Mouse (Mus musculus): ENCODE data around the gene Rex2.
"Not testable (repeated sequence)": the region's sequence is repeated elsewhere in the genome, so short reads cannot be mapped to it uniquely, and the experiment has no call there.

Gene Rex2

DNA sequence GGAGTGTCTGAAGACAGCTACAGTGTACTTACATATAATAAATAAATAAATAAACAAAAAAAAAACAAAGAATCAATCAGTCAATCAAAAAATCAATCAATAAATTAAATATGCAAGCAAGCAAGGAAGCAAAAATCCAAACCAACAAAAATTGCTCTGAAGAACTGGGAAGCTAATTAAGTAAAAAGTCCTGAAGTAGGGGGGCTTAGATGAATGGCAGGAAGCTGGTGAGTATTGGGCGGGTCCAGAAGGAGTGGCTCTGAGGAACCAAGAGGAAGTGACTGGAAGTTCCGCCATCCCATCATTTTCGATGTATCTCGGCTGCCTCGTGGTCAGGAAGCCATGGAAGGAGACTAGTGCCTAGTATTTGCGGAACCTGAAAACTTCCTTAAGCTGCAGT is at the start of gene Rex2:
Rex2 (plus strand) TSS at position 301 of the 400 bp plus-strand sequence.
- DNase-seq (ENCODE audit: low spot score in 2 of 2), result not testable (repeated sequence)

DNA sequence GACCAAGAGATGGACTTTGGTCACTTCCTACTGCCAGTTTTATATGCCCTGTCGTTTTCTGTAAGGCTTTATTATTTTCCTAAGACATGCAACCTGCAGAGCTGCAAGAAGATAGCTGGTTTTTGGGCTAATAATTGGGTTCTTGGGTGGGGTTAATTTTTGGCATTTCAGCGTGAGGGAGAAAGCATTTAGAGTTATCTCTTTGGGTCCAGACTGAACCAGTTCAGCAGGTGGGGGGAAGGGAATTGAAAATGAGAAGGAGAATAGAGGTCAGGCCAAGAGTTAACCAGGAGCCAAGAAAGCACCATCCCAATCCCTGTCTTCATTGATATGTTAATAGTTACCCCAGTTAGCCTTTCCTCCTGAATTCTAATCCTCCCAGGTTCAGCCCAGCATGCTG is 45.1 kb upstream of the Rex2 start:
- not testable (repeated sequence) for DNase-seq (ENCODE audit: low spot score in 2 of 2)

GRCm38 (mm10) chr4:147018400-147018799 is 3.2 kb upstream of the Rex2 start:
- DNase-seq (ENCODE audit: low spot score in 2 of 2), result not testable (repeated sequence)

DNA sequence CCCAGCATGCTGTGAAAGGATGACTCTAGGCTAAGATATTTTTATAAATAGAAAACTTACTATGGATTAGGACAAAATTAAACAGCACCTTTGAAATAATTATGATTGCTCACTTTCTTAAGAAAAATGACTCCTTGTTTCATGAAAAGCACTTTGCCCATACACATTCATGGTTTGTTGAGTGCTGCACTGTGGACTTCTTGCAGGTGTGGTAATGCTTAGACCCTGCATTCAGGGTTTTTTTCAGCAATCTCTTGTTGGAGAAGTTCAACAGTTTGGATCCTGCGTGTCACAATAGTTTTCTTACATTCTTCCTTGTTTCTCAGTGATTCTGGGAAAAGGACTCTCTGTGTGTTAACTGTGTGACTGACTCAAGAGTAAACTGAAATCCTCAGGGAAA is 4.7 kb downstream of the Rex2 start:
- not testable (repeated sequence) for DNase-seq (ENCODE audit: low spot score in 2 of 2)

DNA sequence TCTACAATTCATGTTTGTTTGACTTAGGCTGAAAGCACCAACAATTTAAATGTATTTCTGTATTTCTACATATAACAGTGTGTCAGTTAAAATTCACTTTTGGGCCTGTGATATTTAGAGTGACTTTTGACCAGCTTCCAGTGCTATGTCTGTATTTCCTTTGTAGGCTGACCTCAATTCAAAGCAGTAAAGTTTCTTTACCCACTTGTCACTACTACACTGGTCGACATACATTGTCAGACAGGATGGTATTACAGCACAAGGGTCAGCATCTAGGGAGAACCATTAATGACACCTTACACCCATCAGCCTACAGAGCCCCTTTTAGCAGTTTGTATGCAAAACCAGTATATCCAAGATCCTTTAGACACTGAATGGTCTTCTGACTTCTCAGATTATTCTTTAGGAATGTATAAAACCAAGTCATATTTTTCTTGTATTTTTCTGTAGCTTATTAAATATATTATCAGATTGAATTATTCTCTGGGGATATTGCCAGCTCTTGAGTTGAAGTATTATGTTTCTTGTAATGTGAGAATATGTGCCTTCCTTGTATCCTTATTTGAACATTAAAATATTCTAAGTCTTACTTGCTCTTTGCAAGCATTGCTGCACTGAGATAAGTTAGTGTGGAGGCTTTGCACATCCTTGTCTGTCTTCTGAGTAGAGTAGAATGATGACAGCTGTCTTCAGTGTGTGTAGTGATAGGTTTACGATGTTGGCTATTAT is 9.8 kb downstream of the Rex2 start:
- not testable (repeated sequence) for DNase-seq (ENCODE audit: low spot score in 2 of 2)

DNA sequence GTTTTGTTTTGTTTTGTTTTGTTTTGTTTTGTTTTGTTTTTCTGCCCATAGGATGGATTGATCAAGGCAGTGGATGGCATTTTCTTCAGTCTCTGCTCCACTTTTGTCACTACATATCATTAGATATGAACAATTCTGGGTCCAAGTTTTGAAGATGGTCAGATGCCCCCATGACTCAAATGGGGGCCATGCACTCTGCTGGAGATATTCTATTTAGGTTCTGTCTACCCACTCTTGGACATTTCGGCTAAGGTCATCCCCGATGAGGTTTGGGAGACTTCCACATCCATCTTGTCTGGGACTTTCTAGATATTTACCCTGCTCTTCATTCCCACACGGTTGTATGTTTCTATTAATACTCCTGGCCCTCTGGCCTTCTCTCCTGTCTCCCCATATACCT is 42.1 kb downstream of the Rex2 start:
- not testable (repeated sequence) for DNase-seq (ENCODE audit: low spot score in 2 of 2)

- DNase-seq (ENCODE audit: low spot score in 2 of 2), result not testable (repeated sequence)
These were observed 44.2 kb downstream of the Rex2 start for GRCm38 (mm10) chr4:147065861-147066260.

DNA sequence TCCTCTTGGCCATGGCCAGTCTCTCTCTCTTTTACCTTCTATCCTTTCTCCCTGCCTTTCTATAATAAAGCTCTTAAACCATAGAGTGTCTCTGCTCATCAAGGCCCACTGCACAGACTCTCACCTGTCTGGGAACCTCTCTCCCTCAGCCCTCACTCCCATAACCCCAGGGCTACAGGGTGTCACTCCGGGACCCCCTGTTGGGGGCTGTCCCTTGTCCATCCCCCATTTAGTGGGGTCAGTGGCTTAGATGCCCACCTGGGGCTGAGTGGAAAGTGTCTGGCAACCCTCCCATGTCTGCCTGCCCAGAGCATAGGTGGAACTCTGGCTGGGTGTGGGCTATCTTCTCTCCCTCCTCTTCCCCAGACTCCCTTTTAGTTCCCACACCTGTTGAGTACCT is 44.7 kb downstream of the Rex2 start:
- DNase-seq (ENCODE audit: low spot score in 2 of 2), result not testable (repeated sequence)

DNA sequence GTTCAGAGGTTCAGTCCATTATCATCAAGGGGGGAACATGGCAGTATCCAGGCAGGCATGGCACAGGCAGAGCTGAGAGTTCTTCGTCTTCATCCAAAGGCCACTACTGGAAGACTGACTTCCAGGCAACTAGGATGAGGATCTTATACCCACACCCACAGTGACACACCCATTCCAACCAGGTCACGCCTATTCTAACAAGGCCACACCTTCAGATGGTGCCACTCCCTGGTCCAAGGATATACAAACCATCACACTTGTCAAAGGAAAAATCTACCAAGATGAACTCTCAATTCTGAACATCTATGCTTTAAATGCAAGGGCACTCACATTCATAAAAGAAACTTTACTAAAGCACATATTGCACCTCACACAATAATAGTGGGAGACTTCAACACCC is 74.0 kb downstream of the Rex2 start:
- not testable (repeated sequence) for DNase-seq (ENCODE audit: low spot score in 2 of 2)

GRCm38 (mm10) chr4:147101666-147102626 is 80.3 kb downstream of the Rex2 start:
- not testable (repeated sequence) for DNase-seq (ENCODE audit: low spot score in 2 of 2)

- not testable (repeated sequence) for DNase-seq (ENCODE audit: low spot score in 2 of 2)
These were observed 82.2 kb downstream of the Rex2 start for GRCm38 (mm10) chr4:147103814-147104213.
